In genomic region chr3:51868857-51869256, GRCm38 (mm10) we compare ENCODE assay signal across 11 mouse cellular contexts.
DNase-seq lines count a peak whose midpoint lies in the region; ATAC-seq lines count a peak whose summit lies in the region.
"Had no signal": no experiment of that assay in that cellular context is flagged by ENCODE, and none has a peak within 500 bp of the region (broad histone marks: within the 10 kb centered on the region; RNA-seq: fewer than 3 reads in every experiment).

No protein-coding gene starts in this region.

- H3K36me3 ChIP-seq in heart, embryonic 11.5 days (ENCODE audit: control insufficient read depth, insufficient read depth, low read length) = no peaks in the 10 kb centered on the region

- 34% methylated on average over 5 of the region's 5 CpGs for WGBS in heart, embryonic 11.5 days (ENCODE audit: insufficient replicate concordance)

- no peak for ATAC-seq in heart, embryonic 11.5 days (replicated peaks; ENCODE audit: insufficient number of reproducible peaks, low FRiP score, low TSS enrichment)
- ATAC-seq in erythroblast, adult 5-6 weeks (replicated peaks; ENCODE audit: low FRiP score, poor library complexity, severe bottlenecking) = no peak

- H3K27me3 ChIP-seq in heart, embryonic 11.5 days (ENCODE audit: control insufficient read depth, insufficient read depth, low read length) = no peaks in the 10 kb centered on the region

- peak; percentile 16 for DNase-seq in heart, adult 8-10 months (ENCODE audit: low spot score)
- peak; percentile 19 for DNase-seq in right cerebral cortex, postnatal 25 days
- no peak for DNase-seq in right cerebral cortex, postnatal 14 days
- peak; percentile 22 to 56 for DNase-seq in lung, postnatal 4 days
- DNase-seq in testis, postnatal 14 days (ENCODE audit: low spot score) = no peak
- DNase-seq in liver = no peak
- DNase-seq: cerebellum, adult 11-12 months; heart, postnatal 14 days had no signal

- H3K9me3 ChIP-seq in heart, embryonic 11.5 days (replicated peaks; ENCODE audit: control insufficient read depth, low read length) = no peaks in the 10 kb centered on the region

- no peak overlapping the region for H3K9ac ChIP-seq in heart, embryonic 11.5 days (ENCODE audit: low read depth, low read length)

- no peak overlapping the region for H3K4me3 ChIP-seq in heart, embryonic 11.5 days (ENCODE audit: low read depth, low read length)

- H3K27ac ChIP-seq in heart, embryonic 11.5 days (ENCODE audit: low read depth, low read length) = no peak overlapping the region
- H3K27ac ChIP-seq: macrophage had no signal

- peaks cover 3% of the 10 kb centered on the region for H3K4me1 ChIP-seq in heart, embryonic 11.5 days (ENCODE audit: control insufficient read depth, insufficient read depth, low read length)

- H3K4me2 ChIP-seq in heart, embryonic 11.5 days = no peak overlapping the region

Comparison
In these comparisons a context has a peak if more than half of its experiments do, and no peak if none do; other contexts are left out.
1. DNase-seq: peak in heart, adult 8-10 months (single experiment), right cerebral cortex, postnatal 25 days (single experiment) and lung, postnatal 4 days (2 of 2); none in right cerebral cortex, postnatal 14 days (single experiment), testis, postnatal 14 days (single experiment) and liver (single experiment).